In genomic region chr13:25186436-25187325, GRCm38 (mm10) we compare ENCODE assay signal across 11 mouse cellular contexts.
A peak's percentile ranks its signal among the peaks of the same experiment; 100 is the strongest.
DNase-seq lines count a peak whose midpoint lies in the region; ATAC-seq and TF ChIP-seq lines count a peak whose summit lies in the region.
"Had no signal": no experiment of that assay in that cellular context is flagged by ENCODE, and none has a peak within 500 bp of the region (broad histone marks: within the 10 kb centered on the region; RNA-seq: fewer than 3 reads in every experiment).

No protein-coding gene starts in this region.

- H3K4me2 ChIP-seq in midbrain, embryonic 13.5 days (replicated peaks) = peak overlapping the region; percentile 43
- H3K4me2 ChIP-seq: lung, embryonic 15.5 days had no signal

- peak overlapping the region; percentile 59; the same call in 1 of the 2 replicates for H3K27ac ChIP-seq in hindbrain, embryonic 10.5 days
- H3K27ac ChIP-seq in midbrain, embryonic 13.5 days = peak overlapping the region; percentile 19; the same call in 1 of the 2 replicates
- H3K27ac ChIP-seq: lung, embryonic 15.5 days had no signal

- H3K9ac ChIP-seq in midbrain, embryonic 13.5 days (replicated peaks) = no peak overlapping the region
- H3K9ac ChIP-seq: lung, embryonic 15.5 days had no signal

- WGBS in hindbrain, embryonic 10.5 days = 23% methylated on average over 7 of the region's 7 CpGs
- 9% methylated on average over 7 of the region's 7 CpGs for WGBS in midbrain, embryonic 13.5 days

- peak overlapping the region; percentile 6; the same call in 1 of the 2 replicates for H3K4me3 ChIP-seq in hindbrain, embryonic 10.5 days
- peak overlapping the region; percentile 2; the same call in 1 of the 2 replicates for H3K4me3 ChIP-seq in midbrain, embryonic 13.5 days (replicated peaks)
- H3K4me3 ChIP-seq: lung, embryonic 15.5 days had no signal

- no peaks in the 10 kb centered on the region for H3K27me3 ChIP-seq in hindbrain, embryonic 10.5 days (ENCODE audit: insufficient read depth, poor library complexity, severe bottlenecking)
- no peaks in the 10 kb centered on the region for H3K27me3 ChIP-seq in midbrain, embryonic 13.5 days
- H3K27me3 ChIP-seq: lung, embryonic 15.5 days had no signal

- H3K4me1 ChIP-seq in hindbrain, embryonic 10.5 days (replicated peaks) = peaks cover 22% of the 10 kb centered on the region
- H3K4me1 ChIP-seq in midbrain, embryonic 13.5 days (replicated peaks) = peaks cover 17% of the 10 kb centered on the region
- H3K4me1 ChIP-seq: lung, embryonic 15.5 days had no signal

- DNase-seq in frontal cortex, adult 2 months (ENCODE audit: extremely low spot score in 1 of 2, low spot score in 1 of 2) = no peak
- DNase-seq in brain, embryonic 14.5 days (ENCODE audit: low read depth) = peak; percentile 52
- peak; percentile 31 for DNase-seq in hindbrain, embryonic 10.5 days (ENCODE audit: low spot score)
- DNase-seq in adipocyte (ENCODE audit: low spot score) = no peak
- no peak for DNase-seq in ovary, postnatal 36 days (ENCODE audit: low spot score)
- DNase-seq in urinary bladder, postnatal 4 days (ENCODE audit: low spot score in 2 of 2) = no peak
- DNase-seq: cerebellum, adult 9-10 months; heart, postnatal 4 days had no signal

- no peaks in the 10 kb centered on the region for H3K9me3 ChIP-seq in hindbrain, embryonic 10.5 days
- no peaks in the 10 kb centered on the region for H3K9me3 ChIP-seq in midbrain, embryonic 13.5 days
- H3K9me3 ChIP-seq: lung, embryonic 15.5 days had no signal

- ATAC-seq in frontal cortex, adult (ENCODE audit: low TSS enrichment) = peak; percentile 29
- ATAC-seq in midbrain, embryonic 13.5 days = peak; percentile 53; the same call in 1 of the 2 replicates

- no peaks in the 10 kb centered on the region for H3K36me3 ChIP-seq in hindbrain, embryonic 10.5 days
- H3K36me3 ChIP-seq in midbrain, embryonic 13.5 days = no peaks in the 10 kb centered on the region
- H3K36me3 ChIP-seq: lung, embryonic 15.5 days had no signal

- TF ChIP-seq CTCF in brain, embryonic 14.5 days (IDR thresholded peaks at IDR 0.05; ENCODE audit: borderline replicate concordance, extremely low read depth, insufficient read depth, insufficient read length) = no peak

- TF ChIP-seq POLR2A in brain, embryonic 14.5 days (IDR thresholded peaks at IDR 0.05; ENCODE audit: borderline replicate concordance, extremely low read depth, insufficient read depth, insufficient read length, poor library complexity, severe bottlenecking) = no peak

Comparison
In these comparisons a context has a peak if more than half of its experiments do, and no peak if none do; other contexts are left out.
1. DNase-seq: peak in brain, embryonic 14.5 days (single experiment) and hindbrain, embryonic 10.5 days (single experiment); none in frontal cortex, adult 2 months (0 of 2), adipocyte (single experiment), ovary, postnatal 36 days (single experiment) and urinary bladder, postnatal 4 days (0 of 2).